Mouse (Mus musculus): Measurements from ENCODE around the gene Ralgapa2. TPM values are rescaled to one million over a fixed set of nuclear protein-coding genes. Genes with fewer than 3 reads are reported as not detected.

The Ralgapa2 gene
- total and polyA plus RNA-seq, 3 experiments: 5.6 to 10.3 (median 8.9) TPM

GRCm38 (mm10) chr2:146533118-146533949 lies 21.2 kb upstream of the Ralgapa2 start:
- Histone ChIP-seq H3K4me3 (replicated peaks in 1 of 3; ENCODE audit: low read depth in 2 of 3, low read length in 2 of 3, poor library complexity in 1 of 3) (no peak overlapping the region), H3K4me1 (ENCODE audit: control insufficient read depth in 1 of 2, insufficient read depth in 2 of 2) (no peaks in the 10 kb centered on the region), H3K27ac (ENCODE audit: insufficient read depth, low read depth) (no peak overlapping the region), H3K27me3 (replicated peaks) (no peaks in the 10 kb centered on the region), H3K4me2 (ENCODE audit: insufficient read depth, low read depth, poor library complexity, severe bottlenecking) (no peak overlapping the region), H3K9me3 (replicated peaks; ENCODE audit: low read length) (no peaks in the 10 kb centered on the region), H3K36me3 (replicated peaks in 1 of 2; ENCODE audit: control insufficient read depth in 1 of 2, insufficient read depth in 1 of 2, low read length in 1 of 2) (no peaks in the 10 kb centered on the region), H3K79me2 (replicated peaks; ENCODE audit: control insufficient read depth, extremely low read depth, insufficient read depth, poor library complexity, severe bottlenecking) (no peaks in the 10 kb centered on the region), H3K9ac (ENCODE audit: insufficient read depth, low read depth) (no peak overlapping the region)
- no peak for DNase-seq (ENCODE audit: extremely low read depth)
- no peak for TF ChIP-seq MXI1 (IDR thresholded peaks at IDR 0.05; ENCODE audit: low read depth, low read length)
- TF ChIP-seq POLR2A (IDR thresholded peaks at IDR 0.05; ENCODE audit: low read depth, low read length): no peak
- no peak for TF ChIP-seq BHLHE40 (IDR thresholded peaks at IDR 0.05; ENCODE audit: low read depth, low read length)
- TF ChIP-seq NELFE (IDR thresholded peaks at IDR 0.05; ENCODE audit: low read depth, low read length): no peak
- no peak for TF ChIP-seq E2F4 (IDR thresholded peaks at IDR 0.05; ENCODE audit: insufficient replicate concordance, low read depth, low read length)
- no peak for TF ChIP-seq ETS1 (conservative IDR thresholded peaks at IDR 0.05; ENCODE audit: low read depth, low read length)
- TF ChIP-seq MEF2A (IDR thresholded peaks at IDR 0.05; ENCODE audit: borderline replicate concordance, low read depth, low read length): no peak
- no peak for TF ChIP-seq ZMIZ1 (IDR thresholded peaks at IDR 0.05; ENCODE audit: low read depth, low read length)
- TF ChIP-seq PAX5 (IDR thresholded peaks at IDR 0.05; ENCODE audit: low read length): no peak
- TF ChIP-seq RAD21 (IDR thresholded peaks at IDR 0.05; ENCODE audit: low read depth, low read length): no peak
- TF ChIP-seq UBTF (IDR thresholded peaks at IDR 0.05; ENCODE audit: low read depth, low read length): no peak
- no peak for TF ChIP-seq HCFC1 (IDR thresholded peaks at IDR 0.05; ENCODE audit: low read depth, low read length)
- dilution Hi-C loops (cut with MboI; ENCODE audit: extremely low pct_ligation_motif_present, extremely low pct_unique_long_range_greater_than_20kb, low sequenced_read_pairs): no loop called here
- in situ Hi-C loops (cut with MboI; ENCODE audit: low pct_ligation_motif_present, low pct_unique_long_range_greater_than_20kb, low sequenced_read_pairs): no loop called here

GRCm38 (mm10) chr2:146532493-146532892 lies 20.3 kb upstream of the Ralgapa2 start:
- Histone ChIP-seq H3K27me3 (replicated peaks) (no peaks in the 10 kb centered on the region), H3K79me2 (replicated peaks; ENCODE audit: control insufficient read depth, extremely low read depth, insufficient read depth, poor library complexity, severe bottlenecking) (no peaks in the 10 kb centered on the region), H3K4me2 (ENCODE audit: insufficient read depth, low read depth, poor library complexity, severe bottlenecking) (no peak overlapping the region), H3K9me3 (replicated peaks; ENCODE audit: low read length) (no peaks in the 10 kb centered on the region), H3K9ac (ENCODE audit: insufficient read depth, low read depth) (no peak overlapping the region), H3K4me1 (ENCODE audit: control insufficient read depth in 1 of 2, insufficient read depth in 2 of 2) (no peaks in the 10 kb centered on the region), H3K36me3 (replicated peaks in 1 of 2; ENCODE audit: control insufficient read depth in 1 of 2, insufficient read depth in 1 of 2, low read length in 1 of 2) (no peaks in the 10 kb centered on the region), H3K27ac (ENCODE audit: insufficient read depth, low read depth) (no peak overlapping the region), H3K4me3 (replicated peaks in 1 of 3; ENCODE audit: low read depth in 2 of 3, low read length in 2 of 3, poor library complexity in 1 of 3) (no peak overlapping the region)
- no peak for DNase-seq (ENCODE audit: extremely low read depth)
- dilution Hi-C loops (cut with MboI; ENCODE audit: extremely low pct_ligation_motif_present, extremely low pct_unique_long_range_greater_than_20kb, low sequenced_read_pairs): no loop called here
- in situ Hi-C loops (cut with MboI; ENCODE audit: low pct_ligation_motif_present, low pct_unique_long_range_greater_than_20kb, low sequenced_read_pairs): no loop called here
- TF ChIP-seq SMC3 (IDR thresholded peaks at IDR 0.05; ENCODE audit: low read depth, low read length): no peak
- TF ChIP-seq E2F4 (IDR thresholded peaks at IDR 0.05; ENCODE audit: insufficient replicate concordance, low read depth, low read length): no peak
- no peak for TF ChIP-seq ELF1 (IDR thresholded peaks at IDR 0.05; ENCODE audit: low read depth, low read length)
- no peak for TF ChIP-seq NRF1 (IDR thresholded peaks at IDR 0.05; ENCODE audit: low read depth, low read length)
- no peak for TF ChIP-seq CHD2 (IDR thresholded peaks at IDR 0.05; ENCODE audit: low read length)
- TF ChIP-seq HCFC1 (IDR thresholded peaks at IDR 0.05; ENCODE audit: low read depth, low read length): no peak
- no peak for TF ChIP-seq CTCF (conservative IDR thresholded peaks at IDR 0.05 in 1 of 2, IDR thresholded peaks at IDR 0.05 in 1 of 2; ENCODE audit: low read depth in 2 of 2, low read length in 2 of 2)
- no peak for TF ChIP-seq NELFE (IDR thresholded peaks at IDR 0.05; ENCODE audit: low read depth, low read length)
- TF ChIP-seq ZNF384 (IDR thresholded peaks at IDR 0.05; ENCODE audit: low read depth, low read length): no peak
